Mouse (Mus musculus) intestine, embryonic 16.5 days (tissue): ENCODE results near the gene Stk32b. TPM values are rescaled to one million over a fixed set of nuclear protein-coding genes. Genes with fewer than 3 reads are reported as not detected.

Source experiments
- ATAC-seq: fragments of 200-750 bp; cut with Nextera tagmentation; 2 replicates; pipeline ENCODE4 v1.8.0; 2017; ENCODE audit warnings: moderate TSS enrichment, moderate library complexity
- H3K27ac ChIP-seq: fragments of 300-500 bp; sonication (generic); 2 replicates; pipeline ENCODE4 v1.5.1; 2014; ENCODE audit warnings: mild to moderate bottlenecking, low read length
- H3K27me3 ChIP-seq: fragments of 300-500 bp; sonication (generic); replicated peaks from 2 replicates; pipeline ENCODE4 v1.6.1; 2014; ENCODE audit warnings: low read length, control low read depth, mixed read lengths; ENCODE audit not compliant: control insufficient read depth, insufficient read depth
- H3K36me3 ChIP-seq: fragments of 300-500 bp; sonication (generic); 2 replicates; pipeline ENCODE4 v1.6.1; 2014; ENCODE audit warnings: low read length, control low read depth; ENCODE audit not compliant: control insufficient read depth, insufficient read depth
- H3K4me1 ChIP-seq: fragments of 300-500 bp; sonication (generic); 2 replicates; pipeline ENCODE4 v1.6.1; 2014; ENCODE audit warnings: low read length, control low read depth, mixed read lengths; ENCODE audit not compliant: control insufficient read depth, insufficient read depth
- H3K4me2 ChIP-seq: fragments of 300-500 bp; sonication (generic); 2 replicates; pipeline ENCODE4 v1.6.1; 2014; ENCODE audit warnings: low read depth, low read length, control low read depth
- H3K4me3 ChIP-seq: fragments of 300-500 bp; sonication (generic); 2 replicates; pipeline ENCODE4 v1.5.1; 2014; ENCODE audit warnings: mild to moderate bottlenecking, low read length
- H3K9ac ChIP-seq: fragments of 300-500 bp; sonication (generic); 2 replicates; pipeline ENCODE4 v1.6.1; 2014; ENCODE audit warnings: low read depth, low read length
- H3K9me3 ChIP-seq: fragments of 300-500 bp; sonication (generic); 2 replicates; pipeline ENCODE4 v1.6.1; 2016; ENCODE audit warnings: low read length, control low read depth; ENCODE audit not compliant: control insufficient read depth
- WGBS: fragments of 180-500 bp; shearing (Covaris S2); extraction: QIAGEN DNeasy Blood & Tissue Kit; methylation state at CpG from one replicate; pipeline ENCODE4 v1.1.7; 2014; 5-methylcytosine and 5-hydroxymethylcytosine counted together
- polyA plus RNA-seq: library from polyadenylated mRNA; unstranded; fragments of >200 nt; fragmentation: Nextera tagmentation; extraction: Ambion mirVana; gene quantifications from 2 replicates; pipeline ENCODE4 v1.2.1, GENCODE M21; 2015

Gene Stk32b
- polyA plus RNA-seq, 1 experiment from 2014 or later: 0.37 TPM

GRCm38 (mm10) chr5:37730781-37731180 lies 13.8 kb upstream of the Stk32b start:
- no peaks in the 10 kb centered on the region for H3K36me3 ChIP-seq
- H3K27ac ChIP-seq: no peak overlapping the region
- no peaks in the 10 kb centered on the region for H3K9me3 ChIP-seq
- no peaks in the 10 kb centered on the region for H3K27me3 ChIP-seq
- H3K4me3 ChIP-seq: no peak overlapping the region
- no peak for ATAC-seq
- no peak overlapping the region for H3K9ac ChIP-seq
- WGBS: 86% methylated on average over 2 of the region's 2 CpGs
- no peaks in the 10 kb centered on the region for H3K4me1 ChIP-seq
- no peak overlapping the region for H3K4me2 ChIP-seq

GRCm38 (mm10) chr5:37725220-37725886 lies 8.4 kb upstream of the Stk32b start:
- 65% methylated on average over 4 of the region's 4 CpGs for WGBS
- Histone ChIP-seq H3K36me3 (no peaks in the 10 kb centered on the region), H3K9ac (no peak overlapping the region), H3K4me2 (no peak overlapping the region), H3K27me3 (no peaks in the 10 kb centered on the region), H3K9me3 (no peaks in the 10 kb centered on the region), H3K4me1 (no peaks in the 10 kb centered on the region), H3K4me3 (no peak overlapping the region), H3K27ac (no peak overlapping the region)
- no peak for ATAC-seq

- Histone ChIP-seq H3K36me3 (no peaks in the 10 kb centered on the region), H3K4me3 (no peak overlapping the region), H3K9me3 (no peaks in the 10 kb centered on the region), H3K9ac (no peak overlapping the region), H3K27me3 (peaks cover 8% of the 10 kb centered on the region; the same call in 1 of the 2 replicates), H3K4me1 (peaks cover 6% of the 10 kb centered on the region; the same call in 1 of the 2 replicates), H3K27ac (no peak overlapping the region), H3K4me2 (no peak overlapping the region)
- ATAC-seq: no peak
- WGBS: 18% methylated on average over 6 of the region's 6 CpGs
These were observed 3.7 kb upstream of the Stk32b start for GRCm38 (mm10) chr5:37720670-37721069.

GRCm38 (mm10) chr5:37717384-37717963 lies 503 bp upstream of the Stk32b start:
- ATAC-seq: peak; percentile 50
- Histone ChIP-seq H3K9ac (peak overlapping the region; percentile 50), H3K36me3 (no peaks in the 10 kb centered on the region), H3K4me3 (peak overlapping the region; percentile 46), H3K4me2 (peak overlapping the region; percentile 76), H3K4me1 (peaks cover 6% of the 10 kb centered on the region; the same call in 1 of the 2 replicates), H3K9me3 (no peaks in the 10 kb centered on the region), H3K27me3 (peaks cover 13% of the 10 kb centered on the region; the same call in 1 of the 2 replicates), H3K27ac (no peak overlapping the region)
- 0% methylated on average over 14 of the region's 14 CpGs for WGBS

- no peak overlapping the region for H3K27ac ChIP-seq
- H3K9ac ChIP-seq: no peak overlapping the region
- H3K4me3 ChIP-seq: no peak overlapping the region
- WGBS: 58% methylated on average over 5 of the region's 5 CpGs
- H3K4me1 ChIP-seq: no peaks in the 10 kb centered on the region
- peak; percentile 76 for ATAC-seq
- no peaks in the 10 kb centered on the region for H3K27me3 ChIP-seq
- H3K9me3 ChIP-seq: no peaks in the 10 kb centered on the region
- no peak overlapping the region for H3K4me2 ChIP-seq
- H3K36me3 ChIP-seq: no peaks in the 10 kb centered on the region
These were observed 7.6 kb downstream of the Stk32b start for GRCm38 (mm10) chr5:37709257-37709904.

GRCm38 (mm10) chr5:37708124-37708523 lies 8.8 kb downstream of the Stk32b start:
- H3K4me1 ChIP-seq: no peaks in the 10 kb centered on the region
- no peak overlapping the region for H3K4me3 ChIP-seq
- H3K36me3 ChIP-seq: no peaks in the 10 kb centered on the region
- no peak overlapping the region for H3K27ac ChIP-seq
- no peaks in the 10 kb centered on the region for H3K27me3 ChIP-seq
- no peak overlapping the region for H3K4me2 ChIP-seq
- WGBS: 66% methylated on average over 3 of the region's 3 CpGs
- ATAC-seq: no peak
- no peak overlapping the region for H3K9ac ChIP-seq
- no peaks in the 10 kb centered on the region for H3K9me3 ChIP-seq

- Histone ChIP-seq H3K27ac (no peak overlapping the region), H3K9ac (no peak overlapping the region)
- WGBS: 78% methylated on average over 2 of the region's 2 CpGs
These were observed 12.0 kb downstream of the Stk32b start for GRCm38 (mm10) chr5:37704962-37705361.

GRCm38 (mm10) chr5:37699757-37700156 lies 17.2 kb downstream of the Stk32b start:
- Histone ChIP-seq H3K4me1 (no peaks in the 10 kb centered on the region), H3K9ac (no peak overlapping the region), H3K4me2 (no peak overlapping the region), H3K27ac (no peak overlapping the region), H3K4me3 (no peak overlapping the region), H3K9me3 (no peaks in the 10 kb centered on the region), H3K36me3 (no peaks in the 10 kb centered on the region), H3K27me3 (no peaks in the 10 kb centered on the region)
- no peak for ATAC-seq
- 73% methylated on average over 12 of the region's 12 CpGs for WGBS

More at GRCm38 (mm10) chr5:37704962-37705361, 12.0 kb downstream of the Stk32b start:
- H3K4me1 ChIP-seq: no peaks in the 10 kb centered on the region
- H3K27me3 ChIP-seq: no peaks in the 10 kb centered on the region
- no peak overlapping the region for H3K4me2 ChIP-seq
- H3K9me3 ChIP-seq: no peaks in the 10 kb centered on the region
- H3K4me3 ChIP-seq: no peak overlapping the region
- no peak for ATAC-seq
- H3K36me3 ChIP-seq: no peaks in the 10 kb centered on the region

GRCm38 (mm10) chr5:37697286-37697685 lies 19.7 kb downstream of the Stk32b start:
- no peak overlapping the region for H3K4me3 ChIP-seq
- H3K27ac ChIP-seq: no peak overlapping the region
- no peaks in the 10 kb centered on the region for H3K36me3 ChIP-seq
- no peaks in the 10 kb centered on the region for H3K4me1 ChIP-seq
- H3K4me2 ChIP-seq: no peak overlapping the region
- ATAC-seq: no peak
- WGBS: 85% methylated on average over 7 of the region's 7 CpGs
- no peaks in the 10 kb centered on the region for H3K27me3 ChIP-seq
- H3K9ac ChIP-seq: no peak overlapping the region
- H3K9me3 ChIP-seq: no peaks in the 10 kb centered on the region
